Mouse (Mus musculus): ENCODE data around the gene Slc39a11. TPM values are rescaled to one million over a fixed set of nuclear protein-coding genes. Genes with fewer than 3 reads are reported as not detected.

The Slc39a11 gene
- polyA plus RNA-seq, 1 experiment from 2014 or later, result 25.4 TPM

- no peak overlapping the region for H3K4me3 ChIP-seq (ENCODE audit: low read length)
- no peaks in the 10 kb centered on the region for H3K27me3 ChIP-seq (ENCODE audit: insufficient read depth, low read length)
- peaks cover 14% of the 10 kb centered on the region for H3K4me1 ChIP-seq (ENCODE audit: insufficient read depth, low read length)
- peaks cover 90% of the 10 kb centered on the region for H3K36me3 ChIP-seq (ENCODE audit: insufficient read depth, low read length)
- H3K9me3 ChIP-seq (ENCODE audit: low read length), result no peaks in the 10 kb centered on the region
- no peak overlapping the region for H3K4me2 ChIP-seq (replicated peaks; ENCODE audit: low read depth, low read length)
- H3K27ac ChIP-seq (ENCODE audit: low read length), result no peak overlapping the region
- 61% methylated on average over 4 of the region's 4 CpGs for WGBS
- H3K9ac ChIP-seq (replicated peaks; ENCODE audit: low read length), result no peak overlapping the region
- 0 out of 2 replicates have a peak, but pooled peaks have one; percentile 10 for ATAC-seq (ENCODE audit: low FRiP score, low TSS enrichment)
Measured at GRCm38 (mm10) chr11:113658763-113659162, 8.9 kb upstream of the Slc39a11 start.

GRCm38 (mm10) chr11:113658319-113658718, 8.4 kb upstream of the Slc39a11 start:
- H3K9me3 ChIP-seq (ENCODE audit: low read length), result no peaks in the 10 kb centered on the region
- 0 out of 2 replicates have a peak overlapping the region, but pooled peaks have one; percentile 14 for H3K27ac ChIP-seq (ENCODE audit: low read length)
- WGBS, result 60% methylated on average over 8 of the region's 8 CpGs
- peaks cover 90% of the 10 kb centered on the region for H3K36me3 ChIP-seq (ENCODE audit: insufficient read depth, low read length)
- H3K27me3 ChIP-seq (ENCODE audit: insufficient read depth, low read length), result no peaks in the 10 kb centered on the region
- peak; percentile 37 for ATAC-seq (ENCODE audit: low FRiP score, low TSS enrichment)
- H3K9ac ChIP-seq (replicated peaks; ENCODE audit: low read length), result no peak overlapping the region
- H3K4me1 ChIP-seq (ENCODE audit: insufficient read depth, low read length), result peaks cover 14% of the 10 kb centered on the region
- H3K4me3 ChIP-seq (ENCODE audit: low read length), result no peak overlapping the region
- no peak overlapping the region for H3K4me2 ChIP-seq (replicated peaks; ENCODE audit: low read depth, low read length)

- Histone ChIP-seq H3K36me3 (ENCODE audit: insufficient read depth, low read length) (peaks cover 94% of the 10 kb centered on the region), H3K27me3 (ENCODE audit: insufficient read depth, low read length) (no peaks in the 10 kb centered on the region), H3K4me1 (ENCODE audit: insufficient read depth, low read length) (peaks cover 25% of the 10 kb centered on the region), H3K4me3 (ENCODE audit: low read length) (no peak overlapping the region), H3K4me2 (replicated peaks; ENCODE audit: low read depth, low read length) (no peak overlapping the region), H3K27ac (ENCODE audit: low read length) (no peak overlapping the region), H3K9ac (replicated peaks; ENCODE audit: low read length) (no peak overlapping the region), H3K9me3 (ENCODE audit: low read length) (no peaks in the 10 kb centered on the region)
- no peak for ATAC-seq (ENCODE audit: low FRiP score, low TSS enrichment)
- 55% methylated on average over 4 of the region's 4 CpGs for WGBS
Measured at GRCm38 (mm10) chr11:113657221-113657620, 7.3 kb upstream of the Slc39a11 start.

GRCm38 (mm10) chr11:113656511-113656932, 6.6 kb upstream of the Slc39a11 start:
- no peak overlapping the region for H3K27ac ChIP-seq (ENCODE audit: low read length)
- no peak for ATAC-seq (ENCODE audit: low FRiP score, low TSS enrichment)
- no peak overlapping the region for H3K4me3 ChIP-seq (ENCODE audit: low read length)
- peaks cover 92% of the 10 kb centered on the region for H3K36me3 ChIP-seq (ENCODE audit: insufficient read depth, low read length)
- WGBS, result 88% methylated on average over 8 of the region's 8 CpGs
- peaks cover 31% of the 10 kb centered on the region for H3K4me1 ChIP-seq (ENCODE audit: insufficient read depth, low read length)
- H3K9me3 ChIP-seq (ENCODE audit: low read length), result no peaks in the 10 kb centered on the region
- H3K9ac ChIP-seq (replicated peaks; ENCODE audit: low read length), result no peak overlapping the region
- H3K4me2 ChIP-seq (replicated peaks; ENCODE audit: low read depth, low read length), result no peak overlapping the region
- H3K27me3 ChIP-seq (ENCODE audit: insufficient read depth, low read length), result no peaks in the 10 kb centered on the region

- WGBS, result 87% methylated on average over 18 of the region's 18 CpGs
- peaks cover 75% of the 10 kb centered on the region for H3K36me3 ChIP-seq (ENCODE audit: insufficient read depth, low read length)
- H3K27me3 ChIP-seq (ENCODE audit: insufficient read depth, low read length), result no peaks in the 10 kb centered on the region
- no peak for ATAC-seq (ENCODE audit: low FRiP score, low TSS enrichment)
- peaks cover 45% of the 10 kb centered on the region for H3K4me1 ChIP-seq (ENCODE audit: insufficient read depth, low read length)
- H3K4me2 ChIP-seq (replicated peaks; ENCODE audit: low read depth, low read length), result no peak overlapping the region
- H3K27ac ChIP-seq (ENCODE audit: low read length), result no peak overlapping the region
- no peak overlapping the region for H3K4me3 ChIP-seq (ENCODE audit: low read length)
- no peak overlapping the region for H3K9ac ChIP-seq (replicated peaks; ENCODE audit: low read length)
- H3K9me3 ChIP-seq (ENCODE audit: low read length), result no peaks in the 10 kb centered on the region
Measured at GRCm38 (mm10) chr11:113654561-113655270, 4.8 kb upstream of the Slc39a11 start.

- 89% methylated on average over 15 of the region's 15 CpGs for WGBS
- H3K4me2 ChIP-seq (replicated peaks; ENCODE audit: low read depth, low read length), result no peak overlapping the region
- H3K9me3 ChIP-seq (ENCODE audit: low read length), result no peaks in the 10 kb centered on the region
- H3K4me3 ChIP-seq (ENCODE audit: low read length), result no peak overlapping the region
- no peaks in the 10 kb centered on the region for H3K27me3 ChIP-seq (ENCODE audit: insufficient read depth, low read length)
- H3K27ac ChIP-seq (ENCODE audit: low read length), result no peak overlapping the region
- H3K4me1 ChIP-seq (ENCODE audit: insufficient read depth, low read length), result peaks cover 42% of the 10 kb centered on the region
- ATAC-seq (ENCODE audit: low FRiP score, low TSS enrichment), result no peak
- H3K36me3 ChIP-seq (ENCODE audit: insufficient read depth, low read length), result peaks cover 71% of the 10 kb centered on the region
- H3K9ac ChIP-seq (replicated peaks; ENCODE audit: low read length), result no peak overlapping the region
Measured at GRCm38 (mm10) chr11:113654105-113654504, 4.2 kb upstream of the Slc39a11 start.

- Histone ChIP-seq H3K4me2 (replicated peaks; ENCODE audit: low read depth, low read length) (no peak overlapping the region), H3K27me3 (ENCODE audit: insufficient read depth, low read length) (no peaks in the 10 kb centered on the region), H3K36me3 (ENCODE audit: insufficient read depth, low read length) (peaks cover 57% of the 10 kb centered on the region), H3K27ac (ENCODE audit: low read length) (peak overlapping the region; percentile 25; the same call in 1 of the 2 replicates), H3K9me3 (ENCODE audit: low read length) (no peaks in the 10 kb centered on the region), H3K9ac (replicated peaks; ENCODE audit: low read length) (no peak overlapping the region), H3K4me1 (ENCODE audit: insufficient read depth, low read length) (peaks cover 41% of the 10 kb centered on the region), H3K4me3 (ENCODE audit: low read length) (no peak overlapping the region)
- WGBS, result 50% methylated on average over 6 of the region's 6 CpGs
- ATAC-seq (ENCODE audit: low FRiP score, low TSS enrichment), result peak; percentile 46
Measured at GRCm38 (mm10) chr11:113652516-113652915, 2.6 kb upstream of the Slc39a11 start.

GRCm38 (mm10) chr11:113651907-113652273, 2.0 kb upstream of the Slc39a11 start:
- no peaks in the 10 kb centered on the region for H3K9me3 ChIP-seq (ENCODE audit: low read length)
- H3K36me3 ChIP-seq (ENCODE audit: insufficient read depth, low read length), result peaks cover 51% of the 10 kb centered on the region
- peak overlapping the region; percentile 29; the same call in 1 of the 2 replicates for H3K27ac ChIP-seq (ENCODE audit: low read length)
- no peak overlapping the region for H3K9ac ChIP-seq (replicated peaks; ENCODE audit: low read length)
- no peak overlapping the region for H3K4me3 ChIP-seq (ENCODE audit: low read length)
- WGBS, result 39% methylated on average over 8 of the region's 8 CpGs
- no peaks in the 10 kb centered on the region for H3K27me3 ChIP-seq (ENCODE audit: insufficient read depth, low read length)
- H3K4me2 ChIP-seq (replicated peaks; ENCODE audit: low read depth, low read length), result no peak overlapping the region
- ATAC-seq (ENCODE audit: low FRiP score, low TSS enrichment), result peak; percentile 8; the same call in 1 of the 2 replicates
- H3K4me1 ChIP-seq (ENCODE audit: insufficient read depth, low read length), result peaks cover 41% of the 10 kb centered on the region

- Histone ChIP-seq H3K9ac (replicated peaks; ENCODE audit: low read length) (no peak overlapping the region), H3K27me3 (ENCODE audit: insufficient read depth, low read length) (no peaks in the 10 kb centered on the region), H3K4me1 (ENCODE audit: insufficient read depth, low read length) (peaks cover 41% of the 10 kb centered on the region), H3K36me3 (ENCODE audit: insufficient read depth, low read length) (peaks cover 46% of the 10 kb centered on the region), H3K27ac (ENCODE audit: low read length) (peak overlapping the region; percentile 29; the same call in 1 of the 2 replicates), H3K9me3 (ENCODE audit: low read length) (no peaks in the 10 kb centered on the region), H3K4me2 (replicated peaks; ENCODE audit: low read depth, low read length) (no peak overlapping the region), H3K4me3 (ENCODE audit: low read length) (no peak overlapping the region)
- 48% methylated on average over 22 of the region's 22 CpGs for WGBS
- peak; percentile 10; the same call in 1 of the 2 replicates for ATAC-seq (ENCODE audit: low FRiP score, low TSS enrichment)
Measured at GRCm38 (mm10) chr11:113651206-113651906, 1.5 kb upstream of the Slc39a11 start.

Data from kidney, embryonic 16.5 days (tissue).